Mouse (Mus musculus): Measurements from ENCODE around the gene Pla2g15.

The Pla2g15 gene

GRCm38 (mm10) chr8:106134751-106135571, 15.2 kb upstream of the Pla2g15 start:
- DNase-seq (ENCODE audit: low spot score in 2 of 2): peak in 1 of 2 experiments; percentile 51

- no peak for DNase-seq (ENCODE audit: low spot score in 2 of 2)
Observed at GRCm38 (mm10) chr8:106135672-106136071, 14.5 kb upstream of the Pla2g15 start.

GRCm38 (mm10) chr8:106136156-106137130, 13.8 kb upstream of the Pla2g15 start, which contains the start of gene Esrp2:
TSS of gene Esrp2 (minus strand) at chr8:106136974.
- DNase-seq (ENCODE audit: low spot score in 2 of 2): peak; percentile 39 to 61

GRCm38 (mm10) chr8:106137218-106137905, 12.8 kb upstream of the Pla2g15 start:
- no peak for DNase-seq (ENCODE audit: low spot score in 2 of 2)

- no peak for DNase-seq (ENCODE audit: low spot score in 2 of 2)
Observed at GRCm38 (mm10) chr8:106137906-106138477, 12.2 kb upstream of the Pla2g15 start.

GRCm38 (mm10) chr8:106138616-106139015, 11.6 kb upstream of the Pla2g15 start:
- no peak for DNase-seq (ENCODE audit: low spot score in 2 of 2)

GRCm38 (mm10) chr8:106140191-106140590, 10.0 kb upstream of the Pla2g15 start:
- no peak for DNase-seq (ENCODE audit: low spot score in 2 of 2)

GRCm38 (mm10) chr8:106140769-106141168, 9.4 kb upstream of the Pla2g15 start:
- peak; percentile 66 to 81 for DNase-seq (ENCODE audit: low spot score in 2 of 2)

GRCm38 (mm10) chr8:106145331-106145730, 4.9 kb upstream of the Pla2g15 start:
- DNase-seq (ENCODE audit: low spot score in 2 of 2): no peak

- DNase-seq (ENCODE audit: low spot score in 2 of 2): no peak
Observed at GRCm38 (mm10) chr8:106146014-106146413, 4.2 kb upstream of the Pla2g15 start.

- DNase-seq (ENCODE audit: low spot score in 2 of 2): no peak
Observed at GRCm38 (mm10) chr8:106147868-106148565, 2.2 kb upstream of the Pla2g15 start.

- DNase-seq (ENCODE audit: low spot score in 2 of 2): no peak
Observed at GRCm38 (mm10) chr8:106149025-106149424, 1.2 kb upstream of the Pla2g15 start.

GRCm38 (mm10) chr8:106150653-106151000, 428 bp downstream of the Pla2g15 start:
- no peak for DNase-seq (ENCODE audit: low spot score in 2 of 2)

GRCm38 (mm10) chr8:106151041-106151440, 842 bp downstream of the Pla2g15 start:
- no peak for DNase-seq (ENCODE audit: low spot score in 2 of 2)

- DNase-seq (ENCODE audit: low spot score in 2 of 2): no peak
Observed at GRCm38 (mm10) chr8:106152876-106153275, 2.7 kb downstream of the Pla2g15 start.

GRCm38 (mm10) chr8:106157419-106157818, 7.2 kb downstream of the Pla2g15 start:
- DNase-seq (ENCODE audit: low spot score in 2 of 2): no peak

- no peak for DNase-seq (ENCODE audit: low spot score in 2 of 2)
Observed at GRCm38 (mm10) chr8:106158381-106158780, 8.2 kb downstream of the Pla2g15 start.

GRCm38 (mm10) chr8:106159876-106160275, 9.7 kb downstream of the Pla2g15 start:
- no peak for DNase-seq (ENCODE audit: low spot score in 2 of 2)

GRCm38 (mm10) chr8:106163251-106163650, 13.1 kb downstream of the Pla2g15 start:
- no peak for DNase-seq (ENCODE audit: low spot score in 2 of 2)

GRCm38 (mm10) chr8:106165460-106165859, 15.3 kb downstream of the Pla2g15 start:
- DNase-seq (ENCODE audit: low spot score in 2 of 2): peak; percentile 32 to 79

Data from thymus, postnatal 10 days (tissue).